Mouse (Mus musculus): ENCODE data around the gene Lgals1. TPM values are rescaled to one million over a fixed set of nuclear protein-coding genes. Genes with fewer than 3 reads are reported as not detected.

Lgals1 gene
- total and polyA plus RNA-seq, 3 experiments = 646 to 1,010 (median 974) TPM

GRCm38 (mm10) chr15:78947657-78948056, 21.1 kb downstream of the Lgals1 start, which contains the start of gene Triobp (continued):
- TF ChIP-seq UBTF (IDR thresholded peaks at IDR 0.05; ENCODE audit: borderline replicate concordance, insufficient read depth, low read depth, low read length) = no peak
- no peak for TF ChIP-seq MAZ (IDR thresholded peaks at IDR 0.05; ENCODE audit: low read depth, low read length)
- no peak for TF ChIP-seq HCFC1 (IDR thresholded peaks at IDR 0.05; ENCODE audit: low read depth, low read length)
- no peak for TF ChIP-seq EP300 (IDR thresholded peaks at IDR 0.05; ENCODE audit: low read depth in 1 of 2, low read length in 2 of 2)
- TF ChIP-seq CHD1 (IDR thresholded peaks at IDR 0.05; ENCODE audit: low read depth, low read length) = no peak
- TF ChIP-seq MYC (IDR thresholded peaks at IDR 0.05; ENCODE audit: low read depth, low read length) = no peak
- no peak for TF ChIP-seq ETS1 (IDR thresholded peaks at IDR 0.05; ENCODE audit: low read depth, low read length)
- no peak for TF ChIP-seq USF2 (IDR thresholded peaks at IDR 0.05; ENCODE audit: borderline replicate concordance in 1 of 2, insufficient read depth in 1 of 2, low read depth in 1 of 2, low read length in 2 of 2)
- TF ChIP-seq NELFE (IDR thresholded peaks at IDR 0.05; ENCODE audit: low read depth, low read length) = peak; percentile 49; the same call in 1 of the 2 replicates
- TF ChIP-seq ZNF384 (IDR thresholded peaks at IDR 0.05; ENCODE audit: low read depth, low read length) = no peak
- peak; percentile 18 to 66; a peak in 1 of 4 replicates for TF ChIP-seq POLR2A (IDR thresholded peaks at IDR 0.05; ENCODE audit: control insufficient read depth in 1 of 2, insufficient read depth in 1 of 2, low read depth in 1 of 2, low read length in 2 of 2, poor library complexity in 1 of 2)
- no peak for TF ChIP-seq CHD2 (IDR thresholded peaks at IDR 0.05; ENCODE audit: low read length)
- TF ChIP-seq MXI1 (IDR thresholded peaks at IDR 0.05; ENCODE audit: low read depth, low read length) = peak; percentile 82
- TF ChIP-seq TBP (IDR thresholded peaks at IDR 0.05; ENCODE audit: low read depth, low read length) = no peak
- no peak for TF ChIP-seq RCOR1 (IDR thresholded peaks at IDR 0.05; ENCODE audit: low read depth, low read length)
- TF ChIP-seq MYB (IDR thresholded peaks at IDR 0.05; ENCODE audit: low read depth, low read length) = no peak
- no peak for TF ChIP-seq TAL1 (IDR thresholded peaks at IDR 0.05; ENCODE audit: low read length)
- TF ChIP-seq POLR2AphosphoS2 (IDR thresholded peaks at IDR 0.05; ENCODE audit: low read length) = no peak
- TF ChIP-seq JUND (IDR thresholded peaks at IDR 0.05; ENCODE audit: low read depth, low read length) = no peak
- TF ChIP-seq TCF12 (IDR thresholded peaks at IDR 0.05; ENCODE audit: low read depth, low read length) = 0 out of 2 replicates have a peak, but pooled peaks have one; percentile 31
- no peak for TF ChIP-seq ZC3H11A (IDR thresholded peaks at IDR 0.05; ENCODE audit: low read depth, low read length)
- no peak for TF ChIP-seq ZKSCAN1 (IDR thresholded peaks at IDR 0.05; ENCODE audit: low read depth, low read length)

GRCm38 (mm10) chr15:78948152-78948725, 21.7 kb downstream of the Lgals1 start:
- no peaks in the 10 kb centered on the region for H3K9me3 ChIP-seq (replicated peaks; ENCODE audit: insufficient read depth, low read length)
- H3K36me3 ChIP-seq (ENCODE audit: control insufficient read depth in 1 of 2, insufficient read depth in 2 of 2, low read length in 2 of 2) = peaks cover 0 to 10% of the 10 kb centered on the region in 2 experiments; a peak in 2 of 4 replicates
- H3K4me3 ChIP-seq (ENCODE audit: control insufficient read depth in 1 of 2, insufficient read depth in 1 of 2, low read depth in 2 of 2, low read length in 2 of 2) = peak overlapping the region; percentile 51 to 87
- H3K27ac ChIP-seq (ENCODE audit: control insufficient read depth, low read depth, low read length) = no peak overlapping the region
- no peaks in the 10 kb centered on the region for H3K79me2 ChIP-seq (ENCODE audit: control insufficient read depth, insufficient read depth, low read length, poor library complexity)
- peak overlapping the region; percentile 60 for H3K9ac ChIP-seq (ENCODE audit: control insufficient read depth, low read depth, low read length, poor library complexity, severe bottlenecking)
- peak; percentile 20 for DNase-seq (ENCODE audit: low read depth, low spot score)
- H3K27me3 ChIP-seq (ENCODE audit: control insufficient read depth in 1 of 2, insufficient read depth in 2 of 2, low read length in 2 of 2) = no peaks in the 10 kb centered on the region
- no peak for TF ChIP-seq EP300 (IDR thresholded peaks at IDR 0.05; ENCODE audit: low read depth in 1 of 2, low read length in 2 of 2)
- no peak for TF ChIP-seq MXI1 (IDR thresholded peaks at IDR 0.05; ENCODE audit: low read depth, low read length)
- TF ChIP-seq MEF2A (IDR thresholded peaks at IDR 0.05; ENCODE audit: extremely low read depth, insufficient replicate concordance, low read depth, low read length, poor library complexity, severe bottlenecking) = no peak
- TF ChIP-seq POLR2AphosphoS5 (IDR thresholded peaks at IDR 0.05; ENCODE audit: borderline replicate concordance, low read depth, low read length) = no peak
- TF ChIP-seq MYB (IDR thresholded peaks at IDR 0.05; ENCODE audit: low read depth, low read length) = no peak
- no peak for TF ChIP-seq TCF12 (IDR thresholded peaks at IDR 0.05; ENCODE audit: low read depth, low read length)
- no peak for TF ChIP-seq USF1 (IDR thresholded peaks at IDR 0.05; ENCODE audit: low read depth, low read length)
- TF ChIP-seq JUND (IDR thresholded peaks at IDR 0.05; ENCODE audit: low read depth, low read length) = no peak
- TF ChIP-seq RCOR1 (IDR thresholded peaks at IDR 0.05; ENCODE audit: low read depth, low read length) = no peak
- no peak for TF ChIP-seq BHLHE40 (IDR thresholded peaks at IDR 0.05; ENCODE audit: borderline replicate concordance, low read depth, low read length)
- no peak for TF ChIP-seq ZMIZ1 (IDR thresholded peaks at IDR 0.05; ENCODE audit: low read depth, low read length)
- no peak for TF ChIP-seq MAZ (IDR thresholded peaks at IDR 0.05; ENCODE audit: low read depth, low read length)
- TF ChIP-seq ZC3H11A (IDR thresholded peaks at IDR 0.05; ENCODE audit: low read depth, low read length) = no peak
- TF ChIP-seq CHD2 (IDR thresholded peaks at IDR 0.05; ENCODE audit: low read length) = no peak
- TF ChIP-seq ZKSCAN1 (IDR thresholded peaks at IDR 0.05; ENCODE audit: low read depth, low read length) = no peak
- no peak for TF ChIP-seq POLR2AphosphoS2 (IDR thresholded peaks at IDR 0.05; ENCODE audit: low read length)
- peaks cover 7 to 23% of the 10 kb centered on the region in 2 experiments for H3K4me1 ChIP-seq (ENCODE audit: control insufficient read depth in 1 of 2, insufficient read depth in 2 of 2, low read length in 2 of 2)

All from MEL (cell line).